Mouse (Mus musculus) C2C12 (cell line): ENCODE data around the gene Ap4b1.
"Not testable (repeated sequence)": the region's sequence is repeated elsewhere in the genome, so short reads cannot be mapped to it uniquely, and the experiment has no call there.

Source experiments
- CTCF ChIP-seq: IDR thresholded peaks from one replicate; pipeline ENCODE4 v1.5.1; 2011; ENCODE audit not compliant: control insufficient read depth, insufficient read depth, insufficient read length
- USF1 ChIP-seq: IDR thresholded peaks from one replicate; pipeline ENCODE4 v1.6.1; 2011; ENCODE audit warnings: low read depth, mild to moderate bottlenecking, control low read depth, moderate library complexity

- not testable (repeated sequence) for TF ChIP-seq CTCF, USF1
These were observed 17.3 kb upstream of the Ap4b1 start for GRCm38 (mm10) chr3:103792111-103792406.
